Mouse (Mus musculus): ENCODE results near the gene Ptdss2. TPM values are rescaled to one million over a fixed set of nuclear protein-coding genes. Genes with fewer than 3 reads are reported as not detected.

Ptdss2 gene
- 55.3 and 57.0 TPM in 2 replicates for polyA plus RNA-seq (2012; rRNA removed)

DNA sequence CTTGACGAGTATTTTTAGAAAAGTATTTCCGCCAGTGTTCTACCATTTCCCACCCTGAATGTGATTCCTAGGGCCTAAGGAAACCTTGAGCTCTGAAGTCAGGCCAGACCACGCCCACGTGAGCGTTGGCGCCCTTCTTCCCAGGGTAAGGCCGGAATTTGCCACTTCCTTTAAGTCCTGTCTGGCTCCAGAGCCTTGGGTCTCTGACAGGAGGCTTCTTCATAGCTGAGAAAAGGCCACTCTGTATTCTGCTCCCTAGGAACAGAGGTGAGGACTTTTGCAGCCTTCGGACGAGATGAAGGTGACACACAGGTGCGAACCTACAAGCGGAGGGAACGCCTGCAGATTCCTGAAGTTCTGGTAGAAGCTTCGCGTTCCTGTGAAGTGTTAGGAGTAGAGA is at the start of gene Ptdss2:
TSS of gene Ptdss2 (plus strand) at position 138 of the 400 bp plus-strand sequence.
- DNase-seq (ENCODE audit: low read depth) = peak; percentile 17
- TF ChIP-seq POLR2A (IDR thresholded peaks at IDR 0.05; ENCODE audit: borderline replicate concordance, extremely low read depth, insufficient read depth, insufficient read length, poor library complexity, severe bottlenecking) (no peak), CTCF (IDR thresholded peaks at IDR 0.05; ENCODE audit: borderline replicate concordance, extremely low read depth, insufficient read depth, insufficient read length) (no peak)

DNA sequence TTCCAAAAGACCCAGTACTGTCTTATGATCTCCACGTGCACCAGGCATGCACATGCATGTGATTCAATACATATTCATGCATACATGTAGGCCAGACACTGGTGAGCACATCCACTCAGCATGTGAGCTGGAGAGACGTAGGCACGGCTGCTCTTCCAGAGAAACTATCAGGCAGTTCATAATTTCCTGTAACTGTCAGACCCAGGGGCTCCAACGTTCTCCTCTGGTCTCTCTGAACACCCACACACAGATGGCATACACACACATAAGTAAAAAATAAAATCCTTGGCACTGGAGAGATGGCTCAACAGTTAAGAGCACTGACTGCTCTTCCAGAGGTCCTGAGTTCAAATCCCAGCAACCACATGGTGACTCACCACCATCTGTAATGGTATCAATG is 48.4 kb upstream of the Ptdss2 start:
- DNase-seq (ENCODE audit: low read depth) = no peak
- no peak for TF ChIP-seq POLR2A (IDR thresholded peaks at IDR 0.05; ENCODE audit: borderline replicate concordance, extremely low read depth, insufficient read depth, insufficient read length, poor library complexity, severe bottlenecking)
- no peak for TF ChIP-seq CTCF (IDR thresholded peaks at IDR 0.05; ENCODE audit: borderline replicate concordance, extremely low read depth, insufficient read depth, insufficient read length)

DNA sequence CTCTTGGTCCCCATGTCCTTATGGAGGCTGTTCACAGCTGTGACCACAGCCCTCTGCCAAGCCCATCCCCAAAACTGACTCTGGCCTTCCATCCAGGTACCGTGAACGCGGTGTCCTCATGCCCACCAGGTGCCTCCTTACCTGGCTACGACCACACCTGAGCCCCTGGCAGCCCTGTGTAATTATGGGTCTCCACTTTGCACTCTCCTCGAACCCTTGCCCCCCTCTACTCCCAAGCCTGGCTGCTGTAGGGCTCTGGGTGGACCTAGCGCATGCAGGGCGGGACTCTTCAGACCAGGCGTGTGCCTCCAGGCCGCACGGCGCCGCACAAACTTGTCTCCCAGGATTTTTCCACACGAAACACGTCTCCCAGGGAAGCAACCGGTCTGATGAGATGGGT is 44.3 kb upstream of the Ptdss2 start, which contains the start of gene Pkp3:
TSS of gene Pkp3 (plus strand) at position 378 of the 400 bp plus-strand sequence.
- no peak for DNase-seq (ENCODE audit: low read depth)
- TF ChIP-seq CTCF (IDR thresholded peaks at IDR 0.05; ENCODE audit: borderline replicate concordance, extremely low read depth, insufficient read depth, insufficient read length) (no peak), POLR2A (IDR thresholded peaks at IDR 0.05; ENCODE audit: borderline replicate concordance, extremely low read depth, insufficient read depth, insufficient read length, poor library complexity, severe bottlenecking) (no peak)

DNA sequence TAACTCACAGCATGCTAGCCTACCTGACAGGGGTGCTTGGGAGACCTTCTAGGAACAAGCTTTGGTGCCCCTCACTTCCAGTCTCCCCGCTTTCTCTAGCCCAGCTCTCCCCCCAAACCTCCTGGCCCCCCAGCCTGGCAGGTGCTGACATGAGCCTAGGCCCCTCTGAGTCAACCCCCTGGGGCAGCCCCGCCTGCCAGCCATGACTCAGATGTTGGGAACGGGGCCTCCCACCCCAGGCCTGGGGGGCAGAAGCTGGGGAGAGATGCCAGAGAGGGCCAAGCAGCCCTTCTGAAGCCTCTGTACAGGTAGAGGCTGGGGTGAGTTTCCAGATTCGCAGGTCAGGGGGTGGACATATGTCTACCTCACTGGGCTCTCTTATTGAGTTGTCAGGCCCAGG is 43.3 kb upstream of the Ptdss2 start:
- TF ChIP-seq CTCF (IDR thresholded peaks at IDR 0.05; ENCODE audit: borderline replicate concordance, extremely low read depth, insufficient read depth, insufficient read length) (no peak), POLR2A (IDR thresholded peaks at IDR 0.05; ENCODE audit: borderline replicate concordance, extremely low read depth, insufficient read depth, insufficient read length, poor library complexity, severe bottlenecking) (no peak)

DNA sequence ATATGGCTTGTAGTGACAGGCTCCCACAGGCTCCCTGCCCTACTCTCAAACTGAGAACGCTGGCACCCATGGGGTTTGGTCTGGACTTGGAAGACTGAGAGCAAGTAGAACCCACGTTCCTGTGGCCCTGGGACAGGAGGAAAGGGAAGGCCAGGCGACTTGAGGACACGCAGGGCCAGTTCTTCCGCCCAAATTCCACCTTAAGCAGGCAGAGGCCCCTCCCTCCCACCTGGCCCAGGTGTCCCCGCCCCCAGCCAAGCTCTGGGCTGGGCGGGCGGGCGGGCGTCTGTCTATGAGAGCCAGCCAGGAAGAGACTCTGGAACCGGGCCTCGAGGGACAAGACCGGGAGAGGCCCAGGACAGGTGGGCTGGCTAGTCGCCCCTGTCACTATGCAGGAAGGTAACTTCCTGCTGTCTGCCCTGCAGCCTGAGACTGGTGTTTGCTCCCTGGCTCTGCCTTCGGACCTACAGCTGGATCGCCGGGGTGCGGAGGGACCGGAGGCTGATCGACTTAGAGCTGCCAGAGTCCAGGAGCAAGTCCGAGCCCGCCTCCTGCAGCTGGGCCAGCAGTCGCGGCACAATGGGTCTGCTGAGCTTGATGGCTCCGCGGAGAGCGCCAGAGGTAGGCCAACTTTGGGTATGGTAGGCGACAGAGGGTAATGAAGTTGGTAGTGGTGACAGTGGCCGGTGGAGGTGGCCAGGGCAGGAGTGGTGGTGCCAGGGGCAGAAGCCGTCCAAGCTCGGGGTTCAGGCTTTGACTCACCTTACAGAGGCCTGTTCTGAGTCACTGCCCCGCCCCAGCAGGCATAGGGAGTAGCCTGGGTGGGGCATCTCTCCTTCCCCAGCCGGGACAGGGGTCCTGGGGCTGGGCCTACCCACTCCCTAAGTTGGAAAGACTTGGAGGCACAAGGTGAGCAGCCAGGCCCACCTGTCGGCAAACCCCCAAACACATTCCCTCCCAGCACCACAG is 42.4 kb upstream of the Ptdss2 start:
- DNase-seq (ENCODE audit: low read depth) = no peak
- no peak for TF ChIP-seq CTCF (IDR thresholded peaks at IDR 0.05; ENCODE audit: borderline replicate concordance, extremely low read depth, insufficient read depth, insufficient read length)
- no peak for TF ChIP-seq POLR2A (IDR thresholded peaks at IDR 0.05; ENCODE audit: borderline replicate concordance, extremely low read depth, insufficient read depth, insufficient read length, poor library complexity, severe bottlenecking)

More for the DNA sequence above, 43.3 kb upstream of the Ptdss2 start:
- DNase-seq (ENCODE audit: low read depth) = no peak

DNA sequence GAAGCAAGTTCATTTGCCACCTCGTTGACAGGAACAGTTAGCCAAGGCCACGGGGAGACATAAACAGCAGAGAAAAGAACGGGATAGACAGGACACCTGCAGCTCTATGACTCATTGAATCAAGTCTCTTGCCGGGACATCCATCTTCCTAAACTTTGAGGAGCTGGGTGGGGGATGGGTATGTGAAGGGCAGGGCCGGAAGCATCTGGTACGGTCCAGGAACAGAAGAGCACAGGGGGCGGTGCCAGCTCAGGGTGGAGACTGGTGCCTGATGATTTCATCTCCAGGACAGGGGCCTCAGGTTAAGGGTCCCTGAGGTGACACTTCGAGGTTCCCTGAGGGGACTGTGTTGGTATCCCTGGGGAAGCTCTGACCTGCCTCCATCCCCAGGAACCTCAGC is 34.3 kb upstream of the Ptdss2 start:
- no peak for TF ChIP-seq POLR2A (IDR thresholded peaks at IDR 0.05; ENCODE audit: borderline replicate concordance, extremely low read depth, insufficient read depth, insufficient read length, poor library complexity, severe bottlenecking)
- no peak for TF ChIP-seq CTCF (IDR thresholded peaks at IDR 0.05; ENCODE audit: borderline replicate concordance, extremely low read depth, insufficient read depth, insufficient read length)
- DNase-seq (ENCODE audit: low read depth) = no peak

DNA sequence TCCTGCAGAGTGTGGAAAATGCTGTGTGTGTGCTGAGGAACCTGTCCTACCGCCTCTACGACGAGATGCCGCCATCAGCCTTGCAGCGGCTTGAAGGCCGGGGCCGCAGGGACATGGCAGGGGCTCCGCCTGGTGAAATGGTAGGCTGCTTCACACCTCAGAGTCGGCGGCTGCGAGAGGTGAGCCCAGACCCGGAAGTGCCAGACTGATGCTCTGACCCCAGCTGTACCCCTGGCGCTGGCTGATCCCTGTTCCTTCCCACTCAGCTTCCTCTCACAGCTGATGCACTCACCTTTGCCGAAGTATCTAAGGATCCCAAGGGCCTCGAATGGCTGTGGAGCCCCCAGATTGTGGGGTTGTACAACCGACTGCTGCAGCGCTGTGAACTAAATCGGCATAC is 33.7 kb upstream of the Ptdss2 start:
- TF ChIP-seq CTCF (IDR thresholded peaks at IDR 0.05; ENCODE audit: borderline replicate concordance, extremely low read depth, insufficient read depth, insufficient read length) (no peak), POLR2A (IDR thresholded peaks at IDR 0.05; ENCODE audit: borderline replicate concordance, extremely low read depth, insufficient read depth, insufficient read length, poor library complexity, severe bottlenecking) (no peak)
- DNase-seq (ENCODE audit: low read depth) = no peak

DNA sequence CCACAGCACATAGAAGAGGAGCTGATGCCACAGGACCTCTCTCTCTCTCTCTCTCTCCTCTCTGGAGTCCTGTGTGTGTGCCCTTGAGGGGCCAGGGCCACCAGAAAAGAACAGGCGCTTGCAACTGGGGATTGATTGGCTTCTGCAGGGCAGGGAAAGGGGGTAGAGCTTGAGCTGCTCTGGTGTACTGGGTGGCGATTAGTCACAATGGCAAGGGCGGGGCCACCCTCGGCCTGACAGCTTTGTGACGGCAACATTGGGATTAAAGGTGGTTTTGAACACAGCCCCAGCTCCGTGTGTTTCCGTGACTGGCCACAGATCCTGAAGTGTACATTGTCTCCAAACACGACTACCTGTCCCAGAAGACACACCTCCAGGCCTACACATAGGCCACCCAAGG is 32.0 kb upstream of the Ptdss2 start:
- DNase-seq (ENCODE audit: low read depth) = no peak
- no peak for TF ChIP-seq POLR2A (IDR thresholded peaks at IDR 0.05; ENCODE audit: borderline replicate concordance, extremely low read depth, insufficient read depth, insufficient read length, poor library complexity, severe bottlenecking)
- TF ChIP-seq CTCF (IDR thresholded peaks at IDR 0.05; ENCODE audit: borderline replicate concordance, extremely low read depth, insufficient read depth, insufficient read length) = no peak

DNA sequence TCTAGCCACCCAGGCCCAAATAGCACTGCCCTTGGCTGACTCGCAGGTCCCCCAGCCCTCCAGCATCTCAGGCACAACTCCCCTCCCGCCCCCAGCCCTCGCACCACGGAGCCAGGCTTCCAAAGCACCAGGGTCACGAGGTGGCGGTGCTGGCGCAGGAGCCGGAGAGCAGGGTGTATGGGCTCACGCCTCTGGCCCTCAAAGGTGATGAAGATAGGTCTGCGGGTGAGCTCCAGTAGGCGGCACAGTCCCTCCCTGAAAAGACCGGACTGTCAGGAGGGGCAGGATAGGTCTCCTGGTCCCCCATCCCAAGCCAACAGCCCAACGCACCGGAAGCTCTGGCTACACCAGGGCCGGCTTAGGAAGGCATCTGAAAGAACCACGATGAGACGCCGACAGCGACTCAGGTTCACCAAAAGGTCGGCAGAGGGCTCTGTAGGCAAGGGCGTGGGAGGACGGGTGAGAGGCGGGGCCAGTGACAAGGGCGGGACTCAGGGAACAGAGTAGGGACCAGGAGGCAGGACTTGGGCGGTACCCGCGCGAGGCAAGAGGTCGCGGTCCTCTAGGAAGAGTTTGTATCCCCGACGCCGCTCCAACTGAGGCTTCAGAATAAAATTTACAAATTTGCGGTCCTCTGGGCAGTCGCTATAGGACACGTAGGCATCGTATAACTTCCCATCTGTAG is 30.0 kb upstream of the Ptdss2 start:
- peak; percentile 80 for DNase-seq (ENCODE audit: low read depth)
- TF ChIP-seq POLR2A (IDR thresholded peaks at IDR 0.05; ENCODE audit: borderline replicate concordance, extremely low read depth, insufficient read depth, insufficient read length, poor library complexity, severe bottlenecking) (no peak), CTCF (IDR thresholded peaks at IDR 0.05; ENCODE audit: borderline replicate concordance, extremely low read depth, insufficient read depth, insufficient read length) (peak; percentile 43; the same call in 1 of the 2 replicates)

DNA sequence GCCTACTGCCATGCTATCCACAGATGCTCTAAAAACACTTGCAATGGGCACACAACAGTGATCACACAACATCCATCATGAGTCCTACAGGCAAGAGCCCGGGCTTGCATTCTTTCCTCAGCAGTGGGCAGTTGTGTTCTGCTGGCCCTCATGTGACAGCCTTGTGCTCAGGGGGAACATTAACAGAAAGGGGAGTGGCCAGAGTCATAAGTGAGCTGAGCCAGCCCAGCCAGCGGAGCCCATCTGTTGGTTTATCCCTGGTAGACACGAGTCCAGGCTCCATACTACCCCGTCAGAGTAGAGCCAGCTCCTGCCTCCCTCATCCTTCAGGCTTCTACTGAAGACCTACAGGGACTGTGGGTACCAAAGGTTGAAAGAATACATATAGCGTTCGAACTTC is 28.2 kb upstream of the Ptdss2 start:
- TF ChIP-seq POLR2A (IDR thresholded peaks at IDR 0.05; ENCODE audit: borderline replicate concordance, extremely low read depth, insufficient read depth, insufficient read length, poor library complexity, severe bottlenecking) (no peak), CTCF (IDR thresholded peaks at IDR 0.05; ENCODE audit: borderline replicate concordance, extremely low read depth, insufficient read depth, insufficient read length) (no peak)

DNA sequence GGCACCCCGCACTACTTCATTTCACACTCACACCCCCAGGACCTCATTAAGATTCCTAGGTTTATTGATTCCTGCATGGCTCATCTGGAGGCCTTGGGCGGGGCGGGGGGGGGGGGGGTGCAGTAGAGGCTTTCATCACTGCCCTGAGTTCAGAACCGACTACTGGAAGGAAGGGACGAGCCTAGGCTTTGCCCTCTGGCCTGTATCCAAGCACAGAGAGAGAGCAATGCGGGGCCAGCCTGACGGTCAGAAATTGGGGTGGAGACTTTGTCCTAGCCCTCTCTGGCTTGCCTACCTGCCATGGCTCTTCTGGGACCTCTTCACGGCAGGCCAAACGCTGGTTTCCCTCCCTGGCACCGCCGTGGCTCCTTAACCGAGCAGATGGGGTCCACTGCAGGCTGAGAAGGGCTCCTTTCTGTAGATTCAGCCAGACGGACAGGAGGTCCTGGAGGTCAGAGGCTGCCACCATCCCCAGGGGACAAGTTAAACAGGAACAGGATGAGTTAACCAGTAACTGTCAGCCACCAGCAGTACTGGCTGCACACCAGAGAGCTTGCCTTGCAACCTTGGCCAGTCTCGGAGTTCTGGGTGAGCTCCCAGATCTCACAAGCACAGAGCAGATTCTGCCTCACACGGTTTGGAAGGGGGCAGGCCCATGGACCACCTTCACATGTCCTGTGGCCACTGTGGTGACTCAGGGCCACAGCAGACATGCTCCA is 27.5 kb upstream of the Ptdss2 start:
- no peak for DNase-seq (ENCODE audit: low read depth)
- TF ChIP-seq CTCF (IDR thresholded peaks at IDR 0.05; ENCODE audit: borderline replicate concordance, extremely low read depth, insufficient read depth, insufficient read length) (no peak), POLR2A (IDR thresholded peaks at IDR 0.05; ENCODE audit: borderline replicate concordance, extremely low read depth, insufficient read depth, insufficient read length, poor library complexity, severe bottlenecking) (no peak)

More for the DNA sequence above, 28.2 kb upstream of the Ptdss2 start:
- no peak for DNase-seq (ENCODE audit: low read depth)

All from brain, embryonic 14.5 days (tissue).